Mouse (Mus musculus) CH12.LX (cell line): ENCODE results near the gene Cpsf6.
A peak's percentile ranks its signal among the peaks of the same experiment; 100 is the strongest.

Experiments
- BHLHE40 ChIP-seq: IDR thresholded peaks from 2 replicates; pipeline ENCODE4 v1.6.1; 2011; ENCODE audit warnings: mild to moderate bottlenecking, low read depth, low read length, improper control_type of control experiment
- CTCF ChIP-seq, 2 experiments: IDR thresholded peaks in 1 of 2; conservative IDR thresholded peaks in 1 of 2; 2 replicates each; pipeline ENCODE4 v1.5.1; 2011 to 2012; ENCODE audit warnings: low read depth in 2 of 2, low read length in 2 of 2, improper control_type of control experiment in 1 of 2, inconsistent platforms in 1 of 2, mild to moderate bottlenecking in 1 of 2, moderate library complexity in 1 of 2
- ETS1 ChIP-seq: conservative IDR thresholded peaks from 2 replicates; pipeline ENCODE4 v1.6.1; 2012; ENCODE audit warnings: low read depth, mild to moderate bottlenecking, inconsistent platforms, low read length, improper control_type of control experiment, moderate library complexity
- MAX ChIP-seq: IDR thresholded peaks from 2 replicates; pipeline ENCODE4 v1.6.1; 2011; ENCODE audit warnings: low read length, improper control_type of control experiment
- MXI1 ChIP-seq: IDR thresholded peaks from 2 replicates; pipeline ENCODE4 v1.6.1; 2011; ENCODE audit warnings: mild to moderate bottlenecking, low read depth, low read length, improper control_type of control experiment
- NRF1 ChIP-seq: IDR thresholded peaks from 2 replicates; pipeline ENCODE4 v1.6.1; 2014; ENCODE audit warnings: low read depth, mild to moderate bottlenecking, inconsistent platforms, low read length, improper control_type of control experiment, moderate library complexity
- POLR2A ChIP-seq: IDR thresholded peaks from 2 replicates; pipeline ENCODE4 v1.6.1; 2011; ENCODE audit warnings: low read depth, mild to moderate bottlenecking, improper control_type of control experiment, low read length
- RCOR1 ChIP-seq: conservative IDR thresholded peaks from 2 replicates; pipeline ENCODE4 v1.6.1; 2012; ENCODE audit warnings: low read depth, mild to moderate bottlenecking, inconsistent platforms, low read length, improper control_type of control experiment
- SMC3 ChIP-seq: IDR thresholded peaks from 2 replicates; pipeline ENCODE4 v1.6.1; 2011; ENCODE audit warnings: low read depth, low read length, improper control_type of control experiment
- TBP ChIP-seq: conservative IDR thresholded peaks from 2 replicates; pipeline ENCODE4 v1.6.1; 2011; ENCODE audit warnings: low read depth, low read length, improper control_type of control experiment
- TCF12 ChIP-seq: IDR thresholded peaks from 2 replicates; pipeline ENCODE4 v1.6.1; 2014; ENCODE audit warnings: low read depth, mild to moderate bottlenecking, inconsistent platforms, low read length, improper control_type of control experiment
- USF1 ChIP-seq: IDR thresholded peaks from 2 replicates; pipeline ENCODE4 v1.6.1; 2014; ENCODE audit warnings: low read depth, mild to moderate bottlenecking, inconsistent platforms, low read length, improper control_type of control experiment
- USF2 ChIP-seq: conservative IDR thresholded peaks from 2 replicates; pipeline ENCODE4 v1.6.1; 2011; ENCODE audit warnings: low read depth, low read length, improper control_type of control experiment

- TF ChIP-seq CTCF (conservative IDR thresholded peaks at IDR 0.05 in 1 of 2, IDR thresholded peaks at IDR 0.05 in 1 of 2; ENCODE audit: low read depth in 2 of 2, low read length in 2 of 2) (no peak), USF1 (peak; percentile 28; the same call in 1 of the 2 replicates), ETS1 (no peak), POLR2A (no peak), USF2 (no peak), MAX (no peak), MXI1 (no peak), BHLHE40 (peak; percentile 66), TCF12 (no peak), SMC3 (no peak), TBP (no peak), RCOR1 (no peak), NRF1 (0 out of 2 replicates have a peak, but pooled peaks have one; percentile 33)
Measured at GRCm38 (mm10) chr10:117418668-117419237, 38.9 kb upstream of the Cpsf6 start.
